Mouse (Mus musculus): ENCODE results near the gene E130218I03Rik.

DNA sequence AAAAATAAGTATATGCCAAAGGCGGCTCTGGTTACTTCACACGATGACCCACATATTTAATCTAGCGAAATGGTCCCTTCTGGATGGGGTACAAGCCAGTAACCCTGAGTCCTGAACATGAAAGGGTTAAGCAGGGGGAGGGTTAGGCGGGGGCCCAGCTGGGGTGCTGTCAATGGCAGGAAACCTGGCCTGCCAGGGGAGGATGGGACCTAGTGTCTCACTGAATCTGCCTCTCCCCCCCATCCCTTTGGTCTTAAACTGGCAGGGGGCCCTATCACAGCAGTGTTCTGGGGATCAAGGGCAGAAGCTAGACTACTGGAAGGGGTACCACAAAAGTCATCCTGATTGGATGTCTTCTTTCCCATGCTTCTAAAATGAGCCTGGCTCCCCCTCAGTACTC is 12.4 kb downstream of the E130218I03Rik start:
- no peak for TF ChIP-seq CTCF (IDR thresholded peaks at IDR 0.05; ENCODE audit: borderline replicate concordance, insufficient read depth, low read depth, low read length)
- TF ChIP-seq POLR2A (IDR thresholded peaks at IDR 0.05; ENCODE audit: borderline replicate concordance, insufficient read depth, low read length): no peak

Measured in cerebellum, adult 2 months (tissue).